Mouse (Mus musculus) E14TG2a.4 (cell line): ENCODE measurements around the gene Evi2b.

ENCODE experiments used
- CTCF ChIP-seq: conservative IDR thresholded peaks from 2 replicates; pipeline ENCODE4 v1.5.1; 2014; ENCODE audit warnings: low read length
- NANOG ChIP-seq: IDR thresholded peaks from 2 replicates; pipeline ENCODE4 v1.6.1; 2014; ENCODE audit warnings: borderline replicate concordance, low read length, mixed read lengths

- no peak for TF ChIP-seq CTCF
- no peak for TF ChIP-seq NANOG
Observed at GRCm38 (mm10) chr11:79529736-79530135, 6.2 kb upstream of the Evi2b start.
